Mouse (Mus musculus) liver (tissue): ENCODE data around the gene Larp6.

Experiments
- DNase-seq: peaks from one replicate; pipeline ENCODE4 v3.0.0-alpha.2; 2020; ENCODE audit warnings: mixed read lengths

The Larp6 gene

GRCm38 (mm10) chr9:60712771-60713541 is at the start of gene Larp6:
Larp6 (plus strand) TSS chr9:60712989.
- peak; percentile 10 for DNase-seq

- no peak for DNase-seq
These were observed 48.4 kb upstream of the Larp6 start for GRCm38 (mm10) chr9:60664385-60664784.

GRCm38 (mm10) chr9:60664866-60665265 is 47.9 kb upstream of the Larp6 start:
- no peak for DNase-seq

- DNase-seq: no peak
These were observed 47.3 kb upstream of the Larp6 start for GRCm38 (mm10) chr9:60665535-60665934.

- DNase-seq: no peak
These were observed 43.9 kb upstream of the Larp6 start for GRCm38 (mm10) chr9:60668886-60669285.

GRCm38 (mm10) chr9:60672568-60672967 is 40.2 kb upstream of the Larp6 start:
- DNase-seq: no peak

- DNase-seq: no peak
These were observed 38.0 kb upstream of the Larp6 start for GRCm38 (mm10) chr9:60674780-60675179.

- no peak for DNase-seq
These were observed 36.4 kb upstream of the Larp6 start for GRCm38 (mm10) chr9:60676429-60676828.

GRCm38 (mm10) chr9:60678913-60679312 is 33.9 kb upstream of the Larp6 start:
- no peak for DNase-seq

GRCm38 (mm10) chr9:60681005-60681404 is 31.8 kb upstream of the Larp6 start:
- DNase-seq: no peak

GRCm38 (mm10) chr9:60682753-60683152 is 30.0 kb upstream of the Larp6 start:
- DNase-seq: no peak

GRCm38 (mm10) chr9:60687415-60687814 is 25.4 kb upstream of the Larp6 start:
- peak; percentile 6 for DNase-seq

GRCm38 (mm10) chr9:60687891-60688324 is 24.9 kb upstream of the Larp6 start, which contains the start of gene Lrrc49:
Lrrc49 (minus strand) TSS chr9:60688158.
- DNase-seq: peak; percentile 72

GRCm38 (mm10) chr9:60692624-60693023 is 20.2 kb upstream of the Larp6 start:
- no peak for DNase-seq

GRCm38 (mm10) chr9:60693986-60694385 is 18.8 kb upstream of the Larp6 start:
- DNase-seq: no peak

GRCm38 (mm10) chr9:60696271-60696985 is 16.4 kb upstream of the Larp6 start:
- DNase-seq: no peak

- DNase-seq: no peak
These were observed 13.1 kb upstream of the Larp6 start for GRCm38 (mm10) chr9:60699581-60700231.

- DNase-seq: no peak
These were observed 5.2 kb upstream of the Larp6 start for GRCm38 (mm10) chr9:60707594-60707993.

GRCm38 (mm10) chr9:60708606-60709005 is 4.2 kb upstream of the Larp6 start:
- DNase-seq: no peak

- DNase-seq: no peak
These were observed 3.1 kb upstream of the Larp6 start for GRCm38 (mm10) chr9:60709721-60710120.

- DNase-seq: no peak
These were observed 778 bp upstream of the Larp6 start for GRCm38 (mm10) chr9:60712011-60712410.

- no peak for DNase-seq
These were observed 827 bp downstream of the Larp6 start for GRCm38 (mm10) chr9:60713616-60714015.

- no peak for DNase-seq
These were observed 1.4 kb downstream of the Larp6 start for GRCm38 (mm10) chr9:60714191-60714590.

GRCm38 (mm10) chr9:60715271-60715670 is 2.5 kb downstream of the Larp6 start:
- DNase-seq: no peak
